Mouse (Mus musculus): ENCODE data around the gene Gatd1. TPM values are rescaled to one million over a fixed set of nuclear protein-coding genes. Genes with fewer than 3 reads are reported as not detected.
A peak's percentile ranks its signal among the peaks of the same experiment; 100 is the strongest.

Gatd1 gene
- total RNA-seq, 2 experiments from 2014 or later, result 42.4 to 49.2 TPM

DNA sequence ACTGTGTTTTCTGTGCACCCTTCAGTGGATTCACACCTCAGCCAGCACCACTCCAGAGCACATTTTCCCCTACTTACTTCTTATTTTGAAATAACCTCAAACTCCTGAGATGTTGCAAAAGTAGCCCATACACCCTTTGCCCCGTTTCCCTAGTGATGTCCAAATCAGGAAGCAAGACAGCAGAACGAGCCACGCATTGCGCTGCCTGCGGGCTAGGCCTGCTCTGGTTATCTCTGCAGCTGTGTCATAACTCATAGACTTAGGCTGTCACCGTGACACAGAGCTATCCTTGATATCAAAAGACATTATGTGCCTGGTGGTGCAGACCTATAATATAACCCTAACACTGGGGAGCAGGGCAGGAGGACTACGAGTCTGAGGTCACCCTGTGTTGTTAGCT, 19.8 kb downstream of the Gatd1 start:
- DNase-seq (ENCODE audit: extremely low spot score in 1 of 2, low spot score in 1 of 2), result no peak

DNA sequence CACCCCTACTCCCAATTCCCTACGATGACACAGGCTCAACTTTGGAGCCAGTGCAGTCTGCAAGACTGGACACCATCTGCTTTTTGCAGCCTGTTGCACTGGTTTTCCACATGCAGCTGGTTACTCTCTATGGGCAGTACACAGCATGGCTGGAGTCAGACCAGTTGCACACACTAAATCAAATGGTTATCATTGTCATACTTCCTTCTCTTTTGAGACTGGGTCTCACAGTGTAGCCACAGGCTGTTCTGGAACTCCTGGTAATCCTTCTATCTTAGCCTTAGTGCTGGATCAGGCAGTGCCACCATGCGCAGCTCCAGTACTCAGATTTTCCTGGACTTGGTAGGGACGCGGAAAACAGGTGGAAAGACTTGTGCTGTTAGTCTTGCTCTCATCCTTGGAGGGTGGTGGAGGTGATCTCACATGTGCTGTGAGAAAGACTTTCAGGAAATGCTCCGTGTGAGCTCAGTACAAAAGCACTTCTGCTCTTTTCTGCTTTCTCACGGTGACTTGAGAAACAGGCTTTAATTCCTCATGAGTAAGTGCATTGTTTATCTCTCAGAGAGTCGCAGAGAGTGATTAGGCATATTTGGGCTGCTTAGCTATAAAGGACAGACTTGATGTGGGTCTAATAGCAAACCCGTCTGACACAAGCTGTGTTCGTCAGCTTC, 21.2 kb downstream of the Gatd1 start:
- no peak for DNase-seq (ENCODE audit: extremely low spot score in 1 of 2, low spot score in 1 of 2)

DNA sequence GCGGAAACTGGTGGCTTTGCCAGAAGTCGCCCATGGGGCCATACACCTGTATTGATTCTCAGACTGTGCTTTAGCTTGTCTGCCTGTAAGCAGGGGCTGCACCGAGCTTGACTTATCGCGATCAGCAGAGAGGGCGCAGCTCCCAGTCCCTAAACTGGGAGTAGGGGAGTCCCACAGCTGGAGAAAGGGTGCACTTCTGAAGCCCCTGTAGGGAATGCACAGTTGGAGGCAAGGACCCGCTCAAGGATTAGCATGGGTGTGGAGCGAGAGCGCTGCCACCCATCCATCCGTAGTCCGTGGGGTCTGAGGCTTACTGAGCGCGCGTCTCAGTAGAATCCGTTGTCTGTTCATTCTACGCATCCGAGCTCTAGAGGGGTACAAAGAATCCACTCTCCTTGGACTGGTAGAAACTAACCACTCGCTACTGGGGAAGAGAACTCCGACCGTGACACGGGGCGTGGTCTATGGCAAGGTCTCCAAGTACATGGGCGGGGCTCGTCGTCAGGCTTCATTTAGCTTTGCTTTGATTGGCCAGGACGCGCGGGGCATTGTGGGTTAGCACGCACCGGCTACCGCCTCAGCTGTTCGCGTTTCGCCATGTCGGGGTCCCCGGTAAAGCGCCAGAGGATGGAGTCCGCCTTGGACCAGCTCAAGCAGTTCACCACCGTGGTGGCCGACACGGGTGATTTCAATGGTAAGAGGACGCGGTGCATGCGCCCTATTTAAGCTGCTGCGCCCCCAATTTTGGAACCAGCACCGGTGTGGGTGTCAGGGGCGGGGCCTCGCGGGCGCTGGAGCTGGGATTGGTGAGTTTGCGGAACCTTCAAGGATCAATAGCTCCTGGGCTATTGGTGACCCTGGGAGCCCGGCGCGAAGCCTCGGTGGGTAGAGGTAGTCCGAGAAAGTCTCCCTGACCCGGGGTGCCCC, 22.0 kb downstream of the Gatd1 start, which contains the start of gene Taldo1:
Taldo1 (plus strand) TSS at position 575 of the 927 bp plus-strand sequence.
- peak; percentile 89 to 92 for DNase-seq (ENCODE audit: extremely low spot score in 1 of 2, low spot score in 1 of 2)

DNA sequence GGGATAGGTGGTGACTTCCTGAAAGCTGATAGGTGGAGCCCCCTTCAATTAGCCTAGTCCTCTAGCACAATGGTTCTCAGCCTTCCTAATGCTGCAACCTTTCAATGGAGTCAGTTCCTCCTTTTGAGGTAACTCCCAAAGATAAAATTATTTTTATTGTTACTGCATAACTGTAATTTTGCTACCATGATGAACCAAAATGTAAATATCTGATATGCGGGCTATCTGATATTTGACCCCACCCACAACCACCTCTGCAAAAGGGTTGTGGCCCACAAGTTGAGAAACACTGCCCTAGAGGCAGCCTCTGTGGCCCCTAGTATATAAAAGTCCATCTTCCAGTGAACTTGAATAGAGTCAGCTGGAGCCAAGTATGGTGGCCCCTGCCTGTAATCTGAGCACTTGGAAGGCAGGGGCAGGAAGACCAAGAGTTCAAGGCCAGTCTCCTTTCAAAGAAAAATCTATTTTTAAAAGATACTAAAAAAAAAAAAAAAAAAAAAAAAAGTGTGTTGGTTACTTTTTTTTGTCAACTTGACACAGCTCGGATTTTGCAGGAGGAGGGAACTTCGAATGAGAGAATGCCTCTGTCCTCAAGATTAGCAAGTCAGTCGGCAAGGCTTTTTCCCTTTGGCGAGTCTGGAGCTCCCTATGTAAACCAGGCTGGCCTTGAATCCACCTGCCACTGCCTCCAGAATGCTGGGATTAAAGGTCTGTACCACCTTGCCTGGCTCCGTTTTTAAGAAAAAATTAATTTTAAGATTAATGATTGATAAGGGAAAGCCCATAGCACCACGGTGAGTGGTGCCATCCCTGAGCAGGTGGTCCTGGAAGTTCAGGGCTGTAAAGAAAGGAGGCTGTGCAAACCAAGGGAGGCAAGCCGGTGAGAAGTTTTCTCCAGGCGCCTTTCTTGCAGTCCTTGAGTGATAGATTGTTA, 23.3 kb downstream of the Gatd1 start:
- DNase-seq (ENCODE audit: extremely low spot score in 1 of 2, low spot score in 1 of 2), result no peak

DNA sequence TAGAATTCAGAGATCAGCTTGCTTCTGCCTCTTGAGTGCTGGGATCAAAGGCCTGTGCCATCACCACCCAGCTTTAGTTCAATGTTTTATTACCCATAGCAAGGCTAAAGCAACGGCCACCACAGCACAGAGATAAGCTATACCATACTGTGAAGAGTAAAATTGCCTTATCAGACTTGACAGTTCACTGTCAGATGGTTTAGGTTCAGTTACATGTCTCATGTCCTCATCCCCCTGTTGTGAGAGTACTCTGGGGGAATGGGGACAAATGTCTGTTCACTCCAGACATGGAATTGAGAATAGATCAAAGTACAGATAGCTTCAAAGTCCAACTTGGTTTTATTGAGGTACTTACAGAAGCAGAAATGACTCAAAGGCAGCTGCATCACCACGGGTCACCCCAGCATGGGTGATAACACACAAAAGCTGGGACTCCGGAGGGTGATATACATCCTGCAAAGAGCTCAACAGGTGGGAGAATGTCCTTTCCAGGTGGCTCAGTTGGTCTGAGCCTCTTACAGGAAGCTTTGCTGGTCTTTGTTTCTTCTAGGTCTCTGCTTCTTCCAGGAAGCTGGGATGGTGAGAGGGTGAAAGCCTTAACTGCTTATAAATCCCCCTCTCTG, 25.3 kb downstream of the Gatd1 start:
- DNase-seq (ENCODE audit: extremely low spot score in 1 of 2, low spot score in 1 of 2), result no peak

DNA sequence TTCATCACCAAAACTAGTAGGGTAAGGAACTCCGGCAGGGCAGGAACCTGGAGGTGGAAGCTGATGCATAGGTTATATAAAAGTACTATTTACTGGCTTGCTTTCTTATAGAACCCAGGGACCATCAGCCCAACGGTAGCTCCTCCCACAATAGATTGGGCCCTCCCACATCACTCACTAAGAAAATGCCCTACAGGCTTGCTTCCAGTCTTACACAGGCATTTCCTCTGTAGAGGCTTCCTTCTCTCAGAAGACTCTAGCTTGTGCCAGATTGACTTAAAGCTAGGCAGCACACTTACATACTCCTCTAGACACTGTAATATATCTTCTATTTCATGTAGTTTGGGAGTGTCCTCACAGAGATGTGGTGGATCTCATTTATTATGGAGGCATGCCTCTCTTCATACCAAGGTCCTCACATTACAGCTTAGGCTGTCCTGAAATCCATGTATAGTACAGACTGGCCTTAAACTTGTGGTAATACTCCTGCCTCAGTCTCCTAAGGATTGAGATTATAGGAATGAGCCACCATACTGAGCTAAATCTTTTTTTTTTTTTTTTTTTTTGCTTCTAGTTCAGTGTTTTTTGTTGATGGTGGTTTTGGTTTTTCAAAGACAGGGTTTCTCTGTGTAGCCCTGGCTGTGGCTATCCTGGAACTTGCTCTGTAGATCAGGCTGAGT, 26.0 kb downstream of the Gatd1 start:
- no peak for DNase-seq (ENCODE audit: extremely low spot score in 1 of 2, low spot score in 1 of 2)

DNA sequence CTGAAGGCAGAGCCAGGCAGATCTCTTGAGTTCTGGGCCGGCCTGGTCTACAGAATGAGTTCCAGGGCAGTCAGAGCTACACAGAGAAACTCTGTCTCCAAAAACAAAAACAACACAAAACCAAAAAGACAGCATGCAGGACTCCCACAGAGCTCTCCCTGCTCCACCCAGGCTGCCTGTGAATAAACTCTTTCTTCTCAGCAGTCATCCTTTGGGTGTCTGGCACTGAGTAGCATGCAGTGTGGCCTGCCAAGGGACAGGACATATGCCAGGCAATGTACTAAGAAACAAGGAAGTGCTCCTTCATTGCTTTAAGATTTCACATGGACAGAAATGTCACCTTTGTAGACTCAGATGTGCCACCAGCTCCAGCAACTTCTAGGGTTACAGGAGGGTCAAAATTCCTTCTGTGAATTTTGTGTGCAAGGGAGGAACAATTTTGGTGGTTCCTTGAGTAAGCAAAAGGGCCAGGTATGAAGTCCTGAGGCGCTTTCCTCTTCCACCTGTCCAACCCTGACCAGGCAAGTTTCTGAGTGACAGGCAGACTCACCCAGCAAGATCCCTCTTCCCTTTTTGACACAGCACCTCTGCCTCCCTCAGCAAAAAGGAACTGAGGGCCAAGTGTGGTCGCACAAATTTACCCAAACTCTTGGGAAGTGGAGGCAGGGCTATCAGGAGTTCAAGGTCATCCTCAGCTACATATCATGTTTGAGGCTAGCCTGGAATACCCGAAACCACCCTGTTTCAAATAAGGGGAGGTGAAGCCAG, 32.7 kb downstream of the Gatd1 start:
- DNase-seq (ENCODE audit: extremely low spot score in 1 of 2, low spot score in 1 of 2), result no peak

DNA sequence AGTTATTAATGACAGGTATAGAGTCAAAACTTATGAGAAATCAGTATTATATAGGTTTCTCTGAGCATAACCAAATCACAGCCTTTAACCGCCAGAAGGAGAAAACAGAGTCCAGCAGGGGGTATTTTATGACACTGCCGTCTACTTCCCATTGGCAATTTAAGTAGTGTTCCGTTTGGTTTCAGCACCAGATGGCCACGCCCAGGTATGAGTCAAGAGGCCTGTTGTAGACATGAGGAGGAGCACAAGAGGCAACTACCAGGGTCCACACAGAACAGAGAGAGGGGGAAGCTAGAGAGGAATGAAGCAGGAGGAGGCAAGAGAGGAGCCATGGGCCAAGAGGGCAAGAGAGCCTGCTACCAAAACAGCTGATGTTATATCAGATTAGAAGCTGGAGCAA, 34.4 kb downstream of the Gatd1 start:
- DNase-seq (ENCODE audit: extremely low spot score in 1 of 2, low spot score in 1 of 2), result no peak

DNA sequence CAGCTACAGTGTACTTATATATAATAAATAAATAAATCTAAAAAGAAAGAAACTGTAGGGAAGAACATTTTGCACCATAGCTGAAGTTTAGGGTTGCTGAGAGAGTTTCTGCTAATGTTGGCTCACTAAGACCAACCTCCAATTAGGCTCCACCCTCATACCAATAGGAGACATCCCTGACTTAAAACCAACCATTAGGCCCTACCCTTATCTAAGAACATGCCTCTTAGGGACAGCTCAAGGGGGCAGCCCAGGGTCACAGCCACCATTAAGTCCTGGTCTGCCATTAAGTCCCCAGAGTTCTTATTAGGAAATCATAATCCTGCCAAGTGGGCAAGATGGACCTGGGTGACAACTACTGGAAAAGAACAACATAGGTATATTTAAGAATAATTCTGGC, 39.5 kb downstream of the Gatd1 start:
- DNase-seq (ENCODE audit: extremely low spot score in 1 of 2, low spot score in 1 of 2), result no peak

DNA sequence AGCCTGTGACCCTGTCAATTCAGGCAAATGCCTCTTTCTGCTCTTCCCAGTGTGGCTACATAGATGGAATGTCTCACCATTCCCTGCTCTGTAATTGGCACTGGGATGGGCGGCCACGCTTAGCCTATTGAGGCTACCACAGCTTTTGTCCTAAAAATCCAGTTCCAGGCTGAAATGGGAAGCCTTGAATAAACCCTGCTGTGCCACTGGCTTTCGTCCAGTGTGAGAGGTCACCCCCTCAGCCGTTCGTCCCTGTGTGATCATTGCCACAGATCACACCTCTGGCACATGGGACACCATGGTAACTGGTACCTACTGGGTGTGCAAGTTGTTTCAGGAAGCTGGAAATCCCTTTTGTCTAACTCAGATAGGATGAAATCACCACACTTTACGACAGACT, 40.3 kb downstream of the Gatd1 start:
- no peak for DNase-seq (ENCODE audit: extremely low spot score in 1 of 2, low spot score in 1 of 2)

DNA sequence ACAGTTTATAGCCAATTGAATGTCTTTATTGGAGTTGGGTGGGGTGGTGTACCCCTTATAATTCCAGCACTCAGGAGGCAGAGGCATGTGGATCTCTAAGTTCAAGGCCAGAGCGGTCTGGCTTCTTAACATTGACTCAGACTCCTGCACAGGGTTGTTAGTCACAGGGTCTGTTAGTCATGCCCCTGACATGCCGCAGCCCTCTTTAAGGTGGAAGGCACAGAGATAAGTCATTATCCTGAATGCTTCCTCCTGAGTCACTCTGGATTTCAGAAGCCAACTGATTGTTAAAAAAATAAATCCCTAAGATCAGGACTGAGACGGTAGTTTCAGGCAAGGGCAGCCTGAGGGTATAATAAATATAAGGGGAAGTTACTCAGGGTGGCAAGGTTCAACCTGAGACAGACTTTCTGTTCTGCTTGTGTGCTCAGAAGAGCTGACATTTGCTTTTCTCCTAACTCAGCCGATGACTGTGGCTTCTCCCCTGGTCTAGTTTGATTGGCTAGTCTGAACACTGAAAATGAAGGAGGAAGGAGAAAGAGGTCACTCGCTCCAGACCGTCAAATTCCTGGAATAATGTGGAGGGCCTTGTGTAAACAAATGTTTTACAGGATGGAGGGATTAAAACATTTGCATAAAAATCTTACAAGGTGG, 41.9 kb downstream of the Gatd1 start:
- DNase-seq (ENCODE audit: extremely low spot score in 1 of 2, low spot score in 1 of 2), result no peak

DNA sequence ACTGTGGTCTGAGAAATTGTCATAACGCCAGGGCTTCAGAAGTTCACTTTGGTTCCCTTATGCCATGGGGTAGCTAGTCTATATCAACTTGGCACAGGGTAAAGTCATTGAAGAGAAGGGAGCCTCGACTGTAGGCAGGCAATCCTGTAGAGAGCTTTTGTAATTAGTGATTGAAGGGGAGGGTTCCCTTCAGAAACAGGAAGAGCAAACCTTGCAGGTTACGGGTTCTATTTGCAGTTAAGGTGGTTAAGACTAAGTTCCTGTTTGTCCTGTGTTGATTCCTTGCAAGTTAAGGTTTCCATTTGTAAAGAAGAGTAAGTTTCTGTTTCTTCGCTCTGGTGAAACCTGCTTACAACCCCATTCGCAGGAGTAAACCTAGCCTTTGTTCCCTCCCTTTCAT, 44.0 kb downstream of the Gatd1 start:
- DNase-seq (ENCODE audit: extremely low spot score in 1 of 2, low spot score in 1 of 2), result no peak

DNA sequence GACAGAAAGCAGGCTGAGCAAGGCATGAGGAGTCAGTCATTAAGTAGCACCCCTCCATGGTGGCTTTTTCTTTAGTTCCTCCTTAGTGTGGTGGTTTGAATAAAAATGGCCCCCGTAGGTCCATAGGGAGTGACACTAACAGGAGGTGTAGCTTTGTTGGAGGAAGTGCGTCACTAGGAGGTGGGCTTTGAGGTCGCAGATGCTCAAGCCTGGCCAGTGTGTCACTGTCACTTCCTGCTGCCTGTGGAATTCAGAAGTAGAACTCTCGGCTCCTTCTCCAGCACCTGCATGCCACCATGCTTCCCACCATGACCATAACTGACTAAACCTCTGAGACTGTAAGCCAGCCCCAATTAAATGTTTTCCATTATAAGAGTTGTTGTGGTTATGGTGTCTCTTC, 46.6 kb downstream of the Gatd1 start:
- no peak for DNase-seq (ENCODE audit: extremely low spot score in 1 of 2, low spot score in 1 of 2)

DNA sequence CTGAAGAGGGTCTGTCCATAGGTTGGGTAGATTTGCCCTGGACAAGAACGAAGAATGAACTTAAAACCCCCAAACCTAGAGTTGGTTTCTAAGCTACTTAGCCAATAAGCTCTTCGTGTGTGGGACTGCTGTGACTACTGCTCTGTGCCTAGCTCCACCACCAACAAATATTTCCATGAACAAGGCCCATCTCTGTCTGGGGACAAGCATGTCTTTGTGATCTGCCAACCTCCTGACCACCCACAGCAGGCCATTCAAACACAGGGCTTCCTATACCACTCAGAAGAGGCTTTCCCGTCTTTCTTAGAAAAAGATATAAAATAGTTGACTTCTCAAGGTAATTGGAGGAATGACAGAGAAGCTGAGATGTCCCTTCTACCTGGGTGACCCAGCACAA, 48.9 kb downstream of the Gatd1 start:
- DNase-seq (ENCODE audit: extremely low spot score in 1 of 2, low spot score in 1 of 2), result no peak

DNA sequence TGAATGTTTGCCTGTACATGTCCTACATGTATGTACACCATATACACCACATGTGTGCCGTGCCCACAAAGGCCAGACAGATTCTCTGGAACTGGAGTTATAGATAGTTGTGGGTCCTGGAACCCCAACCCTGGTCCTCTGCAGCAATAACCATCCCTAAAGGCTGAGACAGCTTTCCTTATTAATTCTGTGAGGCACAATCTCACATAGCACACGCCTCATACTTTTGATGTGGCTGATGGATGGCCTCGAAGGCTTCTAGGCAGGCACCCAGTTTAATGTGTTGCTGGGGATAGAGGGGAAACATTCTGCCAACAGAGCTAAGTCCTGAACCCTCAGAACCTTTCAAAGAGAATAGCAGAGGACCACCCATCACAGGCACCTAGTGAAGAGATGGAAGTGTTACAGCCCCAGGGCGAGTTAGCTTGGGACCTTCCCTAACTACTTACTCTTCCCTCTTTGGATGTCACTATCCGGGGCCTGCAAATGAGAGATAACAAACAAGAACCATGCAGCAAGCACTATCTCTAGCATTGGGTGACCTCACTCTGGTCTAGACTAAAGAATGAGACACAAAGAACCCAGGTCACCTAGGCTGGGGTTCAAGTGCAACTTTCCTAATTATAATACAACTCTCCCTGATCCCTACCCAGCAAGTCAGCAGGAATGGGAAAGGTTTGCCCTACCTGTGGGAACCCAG, 49.4 kb downstream of the Gatd1 start:
- no peak for DNase-seq (ENCODE audit: extremely low spot score in 1 of 2, low spot score in 1 of 2)

DNA sequence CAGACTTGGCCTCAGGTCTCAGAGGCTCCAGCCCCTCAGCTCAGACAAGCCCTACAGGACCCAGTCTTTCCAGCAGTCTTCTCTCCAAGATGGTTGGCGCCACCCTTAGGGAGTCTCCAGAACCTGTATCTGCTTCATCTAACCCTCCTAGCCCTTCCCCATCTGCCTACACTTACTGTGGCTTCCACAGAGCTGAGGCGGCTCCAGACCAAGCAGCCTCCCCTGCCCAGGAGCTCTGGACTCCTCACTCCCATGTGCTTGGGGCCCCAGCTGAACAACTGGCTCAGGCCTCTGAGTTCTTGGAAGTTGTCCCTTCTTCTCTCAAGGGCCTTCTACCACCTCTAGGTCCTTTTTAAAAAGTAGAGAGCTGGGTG, 50.2 kb downstream of the Gatd1 start:
- no peak for DNase-seq (ENCODE audit: extremely low spot score in 1 of 2, low spot score in 1 of 2)

DNA sequence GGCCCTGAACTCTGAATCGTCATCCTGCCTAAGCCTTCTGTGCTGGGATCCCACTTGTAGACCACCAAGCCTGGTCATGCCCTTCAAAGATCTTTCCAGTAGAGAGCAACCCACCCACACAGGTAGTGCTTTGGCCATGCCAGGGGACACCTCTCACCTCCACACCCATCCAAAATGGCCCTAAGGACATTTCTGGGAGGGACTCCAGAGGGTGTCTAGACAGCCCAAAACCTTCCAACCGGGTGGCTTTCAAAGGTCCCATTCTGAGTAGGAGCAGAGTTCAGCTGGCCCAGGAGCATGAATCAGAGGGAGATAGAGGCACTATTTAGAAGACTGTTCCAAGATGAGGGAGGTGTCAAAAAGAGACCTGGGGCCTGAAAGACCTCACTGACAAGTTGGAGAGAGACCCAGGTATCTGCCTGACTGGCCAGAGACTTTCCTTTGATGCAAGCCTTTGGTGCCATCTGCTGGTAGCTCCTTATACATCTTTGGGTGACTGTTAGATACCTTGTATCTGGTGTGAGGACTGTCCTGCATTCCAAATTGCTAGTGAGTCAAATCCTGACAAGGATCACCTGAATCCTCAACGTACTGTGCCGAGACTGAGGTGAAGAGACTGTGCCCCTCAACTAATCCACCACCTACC, 50.7 kb downstream of the Gatd1 start:
- DNase-seq (ENCODE audit: extremely low spot score in 1 of 2, low spot score in 1 of 2), result peak; percentile 51 to 83

All from layer of hippocampus, postnatal 25 days (tissue).